Mouse (Mus musculus) neural tube, embryonic 10.5 days (tissue): Measurements from ENCODE around the gene Snx25.

Experiments
- DNase-seq: peaks from one replicate; pipeline ENCODE4 v3.0.0-alpha.2; 2017; ENCODE audit warnings: low spot score; ENCODE audit errors: extremely low spot score

Snx25 gene

GRCm38 (mm10) chr8:46152064-46153031 is at the start of gene Snx25:
Gene Snx25 (minus strand): TSS chr8:46152159.
- DNase-seq: peak; percentile 89

DNA sequence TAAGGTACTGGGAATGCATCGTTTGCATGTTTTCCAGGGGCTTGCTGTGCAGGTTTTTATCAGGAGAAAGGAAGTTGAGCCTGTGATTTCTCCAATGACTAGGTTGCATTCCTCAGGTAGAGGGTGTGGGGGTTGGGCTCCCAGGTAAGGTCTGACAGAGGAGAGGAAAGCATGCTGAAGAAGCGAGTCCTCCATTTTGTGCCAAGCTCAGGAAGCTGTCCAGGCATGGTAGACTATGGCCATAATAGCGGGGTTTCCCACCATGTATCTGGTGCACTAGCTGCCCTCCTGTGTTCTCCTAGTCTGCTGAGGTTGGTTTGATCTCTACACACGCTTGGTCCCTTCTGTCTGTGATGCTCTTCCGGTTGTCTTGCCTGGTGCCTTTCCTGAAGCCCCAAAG is 45.7 kb upstream of the Snx25 start:
- DNase-seq: no peak

GRCm38 (mm10) chr8:46196877-46197276 is 44.9 kb upstream of the Snx25 start:
- DNase-seq: no peak

GRCm38 (mm10) chr8:46193100-46193499 is 41.1 kb upstream of the Snx25 start:
- DNase-seq: no peak

GRCm38 (mm10) chr8:46185361-46185760 is 33.4 kb upstream of the Snx25 start:
- DNase-seq: peak; percentile 48

- DNase-seq: no peak
These were observed 28.2 kb upstream of the Snx25 start for GRCm38 (mm10) chr8:46180136-46180535.

GRCm38 (mm10) chr8:46173651-46174050 is 21.7 kb upstream of the Snx25 start:
- DNase-seq: no peak

DNA sequence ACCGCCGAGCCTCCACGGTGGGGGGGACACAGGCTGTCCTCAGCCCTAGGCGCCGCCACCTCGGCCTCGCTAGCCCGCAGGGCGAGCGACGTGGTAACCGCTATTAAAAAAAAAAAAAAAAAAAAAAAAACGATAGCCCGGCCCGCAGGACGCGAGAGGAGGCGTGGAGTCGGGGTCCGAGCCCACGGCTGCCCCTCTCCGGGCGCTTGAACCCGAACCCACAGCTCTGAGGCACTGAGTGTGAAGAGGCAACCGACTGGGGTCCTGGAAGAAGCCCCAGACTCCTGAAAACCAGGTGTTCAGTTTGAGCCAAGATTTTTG is 11.9 kb upstream of the Snx25 start:
- DNase-seq: no peak

GRCm38 (mm10) chr8:46162953-46163869 is 11.3 kb upstream of the Snx25 start:
- peak; percentile 94 for DNase-seq

GRCm38 (mm10) chr8:46153042-46153441 is 1.1 kb upstream of the Snx25 start:
- no peak for DNase-seq

DNA sequence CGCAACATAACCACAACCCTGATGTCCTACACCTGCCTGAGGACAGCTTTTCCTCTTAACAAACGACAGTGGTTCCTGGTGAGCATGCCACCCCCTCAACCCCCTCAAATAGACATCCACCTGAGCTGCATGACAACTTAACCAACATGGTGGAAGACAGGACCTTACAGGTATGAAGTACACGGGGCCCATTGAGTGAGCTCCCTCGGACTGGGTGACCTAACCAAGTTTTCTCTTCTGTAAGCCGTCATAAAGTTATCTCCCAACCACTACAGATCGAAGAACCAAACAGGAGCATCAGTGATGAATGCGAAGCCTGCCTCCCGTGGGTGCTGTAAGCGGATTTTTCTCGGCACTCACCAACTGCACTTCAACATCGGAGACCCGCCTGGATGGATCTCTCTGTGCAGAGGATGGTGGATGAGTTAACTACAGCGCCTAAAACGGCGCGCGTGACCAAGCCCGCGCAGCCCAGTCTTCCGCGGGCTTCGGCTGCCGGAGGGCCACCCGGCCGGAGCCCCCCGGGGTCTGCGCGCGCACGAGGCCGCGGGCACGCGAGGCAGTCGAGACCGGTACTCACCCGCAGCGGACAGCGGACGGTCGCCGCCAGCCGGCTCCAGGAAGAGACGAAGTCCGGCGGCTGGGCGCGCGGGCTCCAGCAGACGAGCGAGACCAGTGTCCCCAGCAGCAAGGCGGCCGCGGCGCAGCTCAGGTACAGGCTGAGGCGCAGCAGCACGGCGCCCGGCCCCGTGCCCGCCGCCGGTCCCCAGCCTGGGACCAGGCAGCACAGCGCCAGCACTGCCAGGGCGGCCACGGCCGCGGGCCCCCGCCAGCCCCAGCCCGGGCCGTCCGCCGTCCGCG is 527 bp downstream of the Snx25 start, which contains the start of gene Cfap97:
Cfap97 (plus strand) TSS at position 570 of the 861 bp plus-strand sequence.
- peak; percentile 75 for DNase-seq

DNA sequence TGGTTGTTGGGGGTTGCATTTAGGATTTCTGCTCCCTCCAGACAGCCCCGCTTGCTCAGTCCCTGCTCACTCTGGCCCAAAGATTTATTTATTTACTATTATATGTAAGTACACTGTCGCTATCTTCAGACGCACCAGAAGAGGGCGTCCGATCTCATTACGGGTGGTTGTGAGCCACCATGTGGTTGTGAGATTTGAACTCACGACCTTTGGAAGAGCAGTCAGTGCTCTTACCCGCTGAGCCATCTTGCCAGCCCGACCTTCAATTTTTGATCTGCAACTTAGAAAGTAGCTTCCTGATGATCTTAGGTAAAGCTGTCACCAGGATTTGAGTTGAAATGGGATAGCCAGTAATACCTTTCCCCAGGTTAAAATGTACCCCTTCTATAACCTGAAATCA is 2.2 kb downstream of the Snx25 start:
- DNase-seq: no peak

GRCm38 (mm10) chr8:46149306-46149705 is 2.7 kb downstream of the Snx25 start:
- no peak for DNase-seq

GRCm38 (mm10) chr8:46146173-46146572 is 5.8 kb downstream of the Snx25 start:
- no peak for DNase-seq

GRCm38 (mm10) chr8:46143924-46144323 is 8.0 kb downstream of the Snx25 start:
- no peak for DNase-seq

GRCm38 (mm10) chr8:46143470-46143869 is 8.5 kb downstream of the Snx25 start:
- DNase-seq: no peak

DNA sequence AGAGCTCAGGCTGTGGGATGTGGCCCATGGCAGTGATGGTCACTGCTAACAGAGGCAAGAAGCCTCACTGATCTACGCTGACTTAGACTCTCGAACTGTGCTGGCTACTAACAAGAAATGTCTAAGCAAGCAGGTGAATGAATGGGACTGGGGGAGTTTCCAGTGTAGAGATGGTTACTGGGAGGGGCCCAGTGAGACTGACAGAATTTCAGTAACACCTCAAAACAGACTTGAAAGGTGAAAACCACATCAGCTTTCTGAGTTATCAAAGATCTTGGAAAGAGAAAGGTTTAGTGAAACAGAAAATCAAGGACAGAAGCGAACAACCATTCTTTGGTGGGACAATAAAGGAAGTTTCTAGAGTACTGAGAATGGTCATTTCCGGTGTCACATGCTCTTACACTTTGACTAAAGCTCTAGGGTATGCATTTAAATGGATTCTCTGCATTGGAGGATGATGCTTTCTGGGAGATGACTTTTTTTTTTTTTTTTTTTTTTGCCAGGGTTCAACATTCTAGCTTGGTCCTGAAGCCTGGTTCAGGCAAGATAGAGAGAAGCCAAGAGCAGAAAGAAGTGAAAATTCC is 9.4 kb downstream of the Snx25 start:
- DNase-seq: no peak

DNA sequence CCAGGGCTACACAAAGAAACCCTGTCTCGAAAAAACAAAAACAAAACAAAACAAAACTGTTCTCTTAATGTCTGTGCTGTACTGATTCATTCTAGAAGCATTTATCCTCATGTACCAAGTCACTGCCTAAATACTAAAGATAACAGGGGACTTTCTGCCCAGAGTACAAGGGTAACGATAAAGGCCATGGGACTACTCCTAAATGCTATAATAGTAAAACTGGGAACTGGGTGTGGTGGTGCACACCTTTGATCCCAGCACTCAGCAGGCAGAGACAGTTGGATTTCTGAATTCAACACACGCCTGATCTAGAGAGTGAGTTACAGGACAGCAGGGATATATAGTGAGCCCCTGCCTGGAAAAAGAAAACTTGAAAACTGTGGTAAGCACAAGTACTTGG is 10.3 kb downstream of the Snx25 start:
- no peak for DNase-seq

- DNase-seq: no peak
These were observed 11.4 kb downstream of the Snx25 start for GRCm38 (mm10) chr8:46140376-46141120.
